Mouse (Mus musculus): Measurements from ENCODE around the gene Sgip1. TPM values are rescaled to one million over a fixed set of nuclear protein-coding genes. Genes with fewer than 3 reads are reported as not detected.

Sgip1 gene
- total RNA-seq, 1 experiment from 2014 or later = 2.4 TPM

DNA sequence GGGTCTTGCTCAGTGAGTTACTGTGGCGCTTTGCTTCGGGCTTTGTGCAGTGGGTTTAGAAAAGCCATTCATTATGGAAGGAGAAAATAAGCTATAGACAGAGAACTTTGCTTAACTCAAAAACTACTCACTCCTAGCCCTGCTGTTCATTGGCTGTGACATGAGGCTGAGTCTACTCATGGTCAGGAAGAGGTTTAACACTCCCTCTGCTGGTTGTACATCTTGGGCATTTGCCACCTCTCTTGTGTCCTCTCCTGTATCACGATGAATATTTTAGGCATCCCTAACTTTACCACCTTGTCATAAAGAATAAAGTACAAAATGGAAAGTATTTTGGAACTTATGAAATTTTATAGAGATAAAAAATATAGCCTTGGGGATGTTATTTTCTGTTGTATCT, 32.1 kb downstream of the Sgip1 start:
- no peak for ATAC-seq (ENCODE audit: extremely low read depth, insufficient number of reproducible peaks, low FRiP score, poor library complexity, severe bottlenecking)

DNA sequence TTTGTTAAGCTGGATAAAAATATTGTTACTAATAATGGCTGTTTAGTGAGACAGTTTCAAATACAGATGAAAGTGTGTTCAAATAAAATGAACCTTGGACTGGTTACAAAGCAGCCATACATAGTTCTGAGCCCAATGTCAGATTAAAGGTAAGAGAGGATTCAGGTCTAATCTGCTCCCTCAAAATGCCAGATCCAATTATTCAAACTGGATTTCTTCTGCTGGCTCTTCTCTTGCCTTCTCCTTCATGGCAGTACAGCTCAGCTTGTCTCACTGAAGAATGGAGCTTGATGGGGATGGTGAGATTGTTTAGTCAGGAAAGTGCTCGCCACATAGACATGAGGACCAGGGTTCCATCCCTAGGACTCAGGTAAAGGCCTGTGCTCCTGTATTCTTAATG, 32.7 kb downstream of the Sgip1 start:
- ATAC-seq (ENCODE audit: extremely low read depth, insufficient number of reproducible peaks, low FRiP score, poor library complexity, severe bottlenecking) = no peak

DNA sequence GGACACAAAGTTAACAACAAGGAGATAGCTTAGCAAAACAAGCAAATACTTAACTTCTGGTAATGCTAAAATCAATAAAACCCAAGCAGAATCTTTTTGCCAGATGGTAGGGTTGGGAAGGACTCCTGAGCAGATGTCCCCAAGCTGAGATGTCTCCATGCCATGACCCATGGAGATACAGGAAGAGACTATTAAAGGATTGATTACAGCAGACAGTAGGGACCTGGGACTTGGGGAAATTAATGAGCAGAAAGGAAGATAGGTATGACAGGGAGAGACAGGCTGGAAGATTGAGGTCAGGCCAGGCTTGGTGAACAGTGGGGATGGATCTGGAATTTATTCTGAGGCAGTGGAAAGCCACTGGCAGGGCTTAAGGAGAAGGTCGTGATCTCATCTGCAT, 33.5 kb downstream of the Sgip1 start:
- ATAC-seq (ENCODE audit: extremely low read depth, insufficient number of reproducible peaks, low FRiP score, poor library complexity, severe bottlenecking) = no peak

DNA sequence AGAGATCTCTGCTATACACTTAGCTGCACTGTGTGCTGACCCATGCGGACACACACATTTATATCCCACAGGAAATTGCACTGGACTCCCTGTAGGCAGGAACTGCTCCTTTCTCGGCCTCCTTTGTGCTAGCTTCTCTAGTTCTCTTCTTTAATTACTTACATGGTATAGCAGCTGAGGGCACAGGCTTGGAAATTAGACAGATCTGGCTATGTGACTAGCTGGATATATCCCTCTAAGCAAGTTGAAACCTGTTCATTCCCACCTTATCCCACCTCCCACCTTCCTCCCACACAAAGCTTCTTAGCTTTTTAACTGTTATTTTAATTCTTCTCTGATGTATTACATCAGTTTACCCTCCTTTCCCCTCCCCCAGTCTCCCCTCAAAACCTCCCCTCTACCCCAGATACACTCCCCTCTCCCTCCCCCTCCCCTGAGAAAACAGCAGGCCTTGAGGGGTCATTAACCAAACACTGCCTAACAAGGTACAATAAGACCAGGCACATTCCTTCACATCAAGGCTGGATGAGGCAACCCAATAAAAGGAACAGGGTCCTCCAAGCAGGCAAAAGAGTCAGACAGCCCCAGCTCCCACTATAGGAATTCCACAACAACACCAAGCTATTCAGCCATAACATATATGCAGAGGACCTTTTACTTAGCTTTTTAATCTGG, 34.6 kb downstream of the Sgip1 start:
- no peak for ATAC-seq (ENCODE audit: extremely low read depth, insufficient number of reproducible peaks, low FRiP score, poor library complexity, severe bottlenecking)

DNA sequence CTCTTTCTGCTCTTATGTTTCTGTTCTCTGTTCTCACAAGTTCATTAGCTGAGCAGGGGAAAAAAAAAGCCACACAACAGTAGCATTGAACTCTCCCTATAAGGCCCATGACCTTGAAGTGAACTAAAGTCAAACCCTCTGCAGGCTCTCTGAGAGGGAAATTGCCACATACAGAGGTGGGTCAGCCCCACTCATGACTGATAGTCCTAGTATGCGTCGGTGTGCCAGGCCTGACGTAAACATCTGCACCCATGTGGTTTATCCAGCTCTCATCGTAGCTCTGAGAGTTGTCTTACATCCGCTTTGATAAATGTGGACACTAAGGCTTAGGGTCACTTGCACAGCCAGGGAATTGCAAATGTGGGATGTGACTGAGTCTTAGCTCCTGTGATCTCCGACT, 38.8 kb downstream of the Sgip1 start:
- no peak for ATAC-seq (ENCODE audit: extremely low read depth, insufficient number of reproducible peaks, low FRiP score, poor library complexity, severe bottlenecking)

DNA sequence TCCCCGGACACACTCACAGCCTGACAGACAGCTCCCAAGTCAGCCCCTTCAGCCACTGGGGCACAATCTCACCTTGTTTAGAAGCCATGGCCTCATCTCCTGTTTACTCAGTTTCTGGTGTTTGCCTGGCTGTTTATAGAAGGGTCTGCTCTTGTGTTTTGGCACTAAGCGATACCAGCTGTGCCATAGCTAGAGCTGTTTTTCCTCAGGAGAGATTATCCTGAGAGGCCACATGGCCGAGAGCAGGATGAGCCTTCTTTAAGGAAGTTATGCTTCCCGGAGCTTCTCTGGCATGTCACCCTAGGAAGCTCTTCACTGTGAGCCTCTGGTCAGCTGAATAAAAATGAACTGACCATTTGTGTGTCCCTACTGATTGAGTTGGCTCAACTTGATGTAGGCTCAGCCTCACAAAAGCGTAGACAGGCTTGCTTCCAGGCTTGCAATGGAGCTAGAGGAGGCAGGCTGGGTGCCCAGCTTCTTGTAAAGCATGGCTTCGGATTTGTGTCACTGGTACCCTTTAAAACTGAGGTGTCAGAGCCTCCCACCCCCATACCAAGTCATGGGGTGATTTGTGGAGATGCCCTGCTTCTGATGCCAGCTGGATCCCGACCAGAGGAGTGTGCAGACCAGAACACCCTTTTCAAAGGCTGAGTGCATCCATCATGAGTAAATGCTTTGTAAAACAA, 42.1 kb downstream of the Sgip1 start:
- ATAC-seq (ENCODE audit: extremely low read depth, insufficient number of reproducible peaks, low FRiP score, poor library complexity, severe bottlenecking) = no peak

DNA sequence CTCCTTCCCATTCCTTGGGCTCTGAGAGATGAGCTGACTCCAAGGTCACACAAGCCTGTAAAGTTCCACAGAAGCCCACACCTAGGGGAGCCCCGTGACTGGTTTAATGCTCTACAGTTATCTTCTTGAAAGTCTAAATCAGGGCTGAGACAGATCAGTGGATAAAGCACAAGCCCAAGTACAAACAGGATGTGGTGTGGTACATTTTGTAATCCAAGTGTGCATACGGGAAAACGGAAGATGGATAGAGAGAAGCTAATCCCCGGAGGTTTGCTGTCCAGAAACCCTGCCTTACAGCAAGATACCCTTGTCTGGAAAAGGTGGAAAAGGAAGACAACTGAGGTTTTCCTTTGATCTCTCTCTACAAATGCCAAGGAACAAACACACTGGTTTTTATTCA, 44.1 kb downstream of the Sgip1 start:
- ATAC-seq (ENCODE audit: extremely low read depth, insufficient number of reproducible peaks, low FRiP score, poor library complexity, severe bottlenecking) = no peak

DNA sequence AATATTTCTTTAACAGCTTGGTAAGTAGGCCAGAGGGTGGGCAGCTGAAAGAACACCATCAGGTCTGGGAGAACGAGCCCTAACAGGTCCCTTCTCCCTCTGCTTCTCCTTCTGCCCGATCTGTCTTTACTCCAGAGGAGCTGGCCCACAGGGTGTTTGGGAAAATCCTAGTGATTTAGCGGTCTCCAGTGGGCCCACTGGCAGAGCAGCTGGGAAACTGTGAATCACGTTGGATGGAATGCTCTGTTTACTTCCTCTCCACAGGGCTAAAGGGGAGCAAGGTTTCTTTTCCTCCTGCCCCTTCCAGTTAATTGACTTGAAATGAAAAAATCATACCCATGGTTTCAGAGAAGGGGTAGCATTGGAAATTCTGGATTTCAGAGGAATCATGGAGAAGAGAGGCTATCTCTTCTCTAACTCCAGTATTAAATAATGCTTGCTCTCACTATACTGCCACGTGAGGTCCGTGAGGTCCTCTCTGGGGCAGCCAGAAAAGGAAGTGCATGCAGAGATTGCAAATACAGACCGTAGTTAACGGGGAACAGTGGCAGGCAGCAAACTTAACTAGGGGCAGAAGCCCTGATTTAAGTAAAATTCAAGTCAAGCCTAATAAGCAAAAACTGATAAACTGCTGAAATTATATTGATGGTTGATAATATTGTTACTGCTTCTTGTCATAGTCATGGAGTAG, 51.1 kb downstream of the Sgip1 start:
- ATAC-seq (ENCODE audit: extremely low read depth, insufficient number of reproducible peaks, low FRiP score, poor library complexity, severe bottlenecking) = no peak

DNA sequence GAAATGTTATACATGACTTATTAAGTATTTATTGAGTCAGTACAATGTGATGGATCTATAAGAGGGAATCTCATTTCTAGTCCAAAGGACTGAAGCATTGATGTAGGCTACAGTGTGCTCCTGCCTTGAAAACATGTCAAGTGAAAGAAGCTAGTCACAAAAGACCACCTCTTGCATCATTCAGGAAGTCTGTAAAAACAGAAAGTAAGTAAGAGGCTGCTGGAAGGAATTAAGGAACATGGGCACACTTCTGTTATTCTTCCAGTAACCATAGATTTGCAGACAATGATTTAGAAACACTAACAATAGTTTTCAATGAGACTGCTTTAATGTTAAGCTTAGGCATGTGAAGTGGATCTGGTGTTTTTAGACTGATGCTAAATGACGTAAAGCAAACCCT, 60.4 kb downstream of the Sgip1 start:
- no peak for ATAC-seq (ENCODE audit: extremely low read depth, insufficient number of reproducible peaks, low FRiP score, poor library complexity, severe bottlenecking)

DNA sequence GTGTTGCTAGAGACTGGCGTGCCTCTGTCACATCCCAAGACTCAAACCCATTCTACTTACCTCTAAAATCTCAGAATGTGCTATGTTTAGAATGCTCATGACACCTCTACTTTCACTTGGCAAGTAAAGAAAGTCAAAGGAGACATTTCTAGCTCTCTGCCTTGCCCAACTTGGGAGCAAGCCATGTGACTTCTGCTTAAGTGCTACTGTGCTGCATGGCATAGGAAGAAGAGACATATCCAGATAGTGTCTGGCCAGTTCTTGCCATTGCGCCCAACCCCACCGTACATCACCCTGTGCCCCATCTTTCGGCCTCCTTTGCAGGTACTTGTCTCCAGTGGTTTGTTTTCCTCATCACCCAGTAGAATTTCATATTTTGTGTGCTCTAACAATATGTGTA, 60.8 kb downstream of the Sgip1 start:
- ATAC-seq (ENCODE audit: extremely low read depth, insufficient number of reproducible peaks, low FRiP score, poor library complexity, severe bottlenecking) = no peak

DNA sequence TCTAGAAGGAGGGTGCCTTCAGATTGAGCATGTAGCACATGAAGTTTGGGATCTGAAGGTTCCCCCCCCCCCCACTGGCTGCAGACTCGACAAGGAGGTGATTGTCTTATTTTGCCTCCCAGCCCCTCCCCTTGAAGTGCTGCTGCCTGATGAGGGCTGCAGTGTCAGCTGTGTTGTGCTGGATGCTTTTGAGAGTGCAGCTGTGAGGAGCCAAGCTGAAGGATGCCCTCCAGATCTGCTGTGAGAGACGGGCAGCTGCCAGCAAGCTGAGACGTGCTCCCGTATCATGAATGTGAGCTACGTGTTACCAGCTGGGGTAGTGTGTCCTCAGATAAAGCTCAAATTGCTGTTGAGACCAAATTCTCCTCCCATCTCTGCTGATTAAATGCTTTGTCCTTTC, 63.5 kb downstream of the Sgip1 start:
- no peak for ATAC-seq (ENCODE audit: extremely low read depth, insufficient number of reproducible peaks, low FRiP score, poor library complexity, severe bottlenecking)

DNA sequence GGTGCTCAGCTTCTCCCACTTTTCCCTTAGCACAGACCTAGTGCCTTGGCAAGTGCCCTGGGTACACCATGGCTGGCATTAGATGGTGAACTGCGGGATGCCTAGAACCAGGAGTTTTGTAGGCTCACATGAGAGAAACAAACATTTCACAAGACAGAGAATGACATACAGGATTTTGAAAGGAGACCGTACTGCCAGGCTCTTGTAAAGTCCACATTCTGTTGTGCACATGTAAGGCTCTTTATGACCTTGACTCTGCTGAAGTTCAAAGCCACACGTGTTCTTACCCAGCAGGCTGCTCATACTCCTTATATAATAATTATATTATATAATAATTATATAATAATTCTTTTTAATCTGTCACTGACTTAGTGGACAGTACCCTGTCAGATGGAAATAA, 65.9 kb downstream of the Sgip1 start:
- ATAC-seq (ENCODE audit: extremely low read depth, insufficient number of reproducible peaks, low FRiP score, poor library complexity, severe bottlenecking) = no peak

DNA sequence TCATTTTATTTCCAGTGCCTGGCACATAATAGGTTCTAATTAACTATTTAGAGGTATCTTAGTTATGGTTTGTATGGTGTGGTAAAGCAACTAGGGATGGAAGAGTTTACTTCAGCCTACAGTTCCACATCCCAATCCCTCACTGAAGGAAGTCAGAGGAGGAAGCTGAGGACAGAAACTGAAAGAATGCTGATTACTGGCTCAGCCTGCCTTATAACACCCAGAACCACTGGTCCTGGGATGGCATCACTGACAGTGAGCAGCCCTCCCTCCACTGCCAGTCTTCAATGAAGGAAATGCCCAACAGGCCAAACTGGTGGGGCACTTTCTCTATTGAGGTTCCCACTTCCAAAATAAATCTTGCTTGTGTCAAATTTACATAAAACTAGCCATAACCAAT, 67.2 kb downstream of the Sgip1 start:
- no peak for ATAC-seq (ENCODE audit: extremely low read depth, insufficient number of reproducible peaks, low FRiP score, poor library complexity, severe bottlenecking)

DNA sequence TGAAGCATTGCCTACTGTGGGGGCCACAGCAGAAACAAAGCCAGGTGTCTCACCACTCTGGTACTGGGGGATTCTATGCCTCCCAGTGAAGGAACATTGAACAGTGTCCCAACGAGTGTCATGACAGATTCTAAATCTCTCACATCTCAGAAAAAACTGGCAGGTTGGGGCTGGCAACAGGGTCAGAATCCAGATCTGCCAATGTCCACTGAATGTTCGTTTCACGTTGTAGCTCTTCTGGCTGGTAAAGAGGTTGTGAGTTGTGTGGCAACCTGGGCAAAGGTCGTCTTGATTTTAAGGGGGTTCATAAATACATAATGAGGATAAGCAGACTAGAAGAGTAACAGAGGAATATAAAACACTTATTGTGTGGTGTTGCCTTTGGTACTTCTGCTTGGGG, 68.2 kb downstream of the Sgip1 start:
- ATAC-seq (ENCODE audit: extremely low read depth, insufficient number of reproducible peaks, low FRiP score, poor library complexity, severe bottlenecking) = no peak

DNA sequence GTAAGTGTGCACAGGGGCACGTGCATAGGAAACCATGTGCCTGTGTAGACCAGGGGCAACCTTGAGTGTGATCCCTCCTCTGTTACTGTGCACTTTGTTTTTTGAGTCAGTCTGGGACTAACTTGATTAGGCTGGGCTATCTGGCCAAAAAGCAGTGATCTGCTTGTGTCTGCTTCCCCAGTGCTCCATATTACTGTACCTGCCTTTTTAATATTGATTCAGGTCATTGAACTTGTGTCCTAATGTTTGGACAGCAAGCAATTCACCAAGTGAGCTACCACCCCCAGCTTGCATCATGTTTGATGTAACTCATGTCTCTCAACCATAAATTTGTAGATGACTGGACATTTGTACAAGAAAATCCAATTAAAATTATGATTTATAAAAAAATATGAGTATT, 69.2 kb downstream of the Sgip1 start:
- no peak for ATAC-seq (ENCODE audit: extremely low read depth, insufficient number of reproducible peaks, low FRiP score, poor library complexity, severe bottlenecking)

DNA sequence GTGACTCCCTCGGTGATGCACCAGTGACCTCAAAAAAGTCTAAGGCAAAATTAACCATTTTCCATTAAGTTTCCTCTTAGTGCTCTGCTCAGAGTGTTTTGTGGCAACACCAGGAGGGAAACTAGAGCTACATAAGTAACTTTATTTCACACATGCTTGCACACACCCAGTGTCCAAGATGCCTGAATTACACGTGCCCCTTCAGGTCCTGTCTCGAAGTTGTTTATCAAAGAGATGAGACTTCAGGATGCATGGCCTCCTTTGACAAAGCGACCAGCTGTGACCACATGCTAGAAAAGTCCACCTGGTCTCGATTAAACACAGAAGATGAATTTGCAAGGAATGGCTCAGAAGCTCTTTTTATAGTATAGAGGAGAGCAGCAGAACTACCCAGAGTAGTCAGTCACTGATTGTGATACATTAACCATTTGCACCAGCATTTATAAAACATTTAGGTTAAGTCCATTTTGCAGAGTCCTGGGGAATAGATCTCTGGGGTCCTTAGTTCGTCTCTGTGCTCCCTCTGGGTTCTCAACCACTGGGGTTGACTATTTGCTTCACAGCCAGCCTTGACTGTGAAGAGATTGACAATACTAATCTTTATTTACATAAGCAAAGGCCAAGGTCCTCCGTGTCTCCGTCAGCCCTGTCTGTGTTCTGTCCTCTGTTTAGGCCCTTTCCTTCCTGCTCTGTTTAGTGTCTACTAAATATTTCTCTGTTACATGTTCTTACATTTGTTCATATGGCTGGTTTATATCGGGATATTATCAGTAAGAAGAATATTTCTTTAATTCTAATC, 70.1 kb downstream of the Sgip1 start:
- no peak for ATAC-seq (ENCODE audit: extremely low read depth, insufficient number of reproducible peaks, low FRiP score, poor library complexity, severe bottlenecking)

DNA sequence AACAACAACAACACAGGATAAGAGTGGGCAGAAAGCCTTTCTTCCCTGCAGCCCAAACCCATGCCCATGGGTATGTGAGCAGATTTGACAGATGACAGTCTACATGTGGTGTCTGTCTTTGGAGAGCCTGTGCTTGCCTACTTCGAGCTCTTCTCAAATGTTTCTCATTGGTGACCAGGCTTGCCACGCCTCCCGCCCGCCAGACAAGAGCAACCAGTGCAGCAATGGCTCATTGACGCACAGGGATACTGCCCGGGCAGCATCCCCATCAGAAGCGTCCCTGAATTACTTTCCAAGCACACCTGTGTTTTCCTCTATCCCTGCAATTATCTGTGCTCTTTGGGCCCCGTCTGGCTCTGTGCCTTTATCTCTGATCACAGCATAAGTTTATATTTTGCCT, 72.2 kb downstream of the Sgip1 start:
- no peak for ATAC-seq (ENCODE audit: extremely low read depth, insufficient number of reproducible peaks, low FRiP score, poor library complexity, severe bottlenecking)

DNA sequence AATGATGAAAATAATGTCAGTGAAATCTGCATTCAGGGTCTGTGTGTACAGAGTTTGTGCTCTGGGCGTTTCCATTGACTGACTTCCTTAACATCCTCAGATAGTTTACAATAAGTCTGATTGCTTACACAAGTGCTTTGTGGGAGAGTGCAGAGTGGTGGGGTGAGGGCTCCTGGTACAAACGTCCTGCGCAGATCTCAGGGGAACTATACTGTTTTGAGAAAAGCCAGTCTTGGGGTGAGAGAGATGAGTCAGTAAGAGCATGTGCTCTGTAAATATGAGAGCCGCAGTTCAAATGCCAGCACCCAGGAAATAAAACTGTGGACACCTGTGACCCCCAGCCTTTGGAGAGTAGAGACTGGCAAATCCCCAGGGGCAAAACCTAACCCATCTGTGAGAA, 80.7 kb downstream of the Sgip1 start:
- no peak for ATAC-seq (ENCODE audit: extremely low read depth, insufficient number of reproducible peaks, low FRiP score, poor library complexity, severe bottlenecking)

DNA sequence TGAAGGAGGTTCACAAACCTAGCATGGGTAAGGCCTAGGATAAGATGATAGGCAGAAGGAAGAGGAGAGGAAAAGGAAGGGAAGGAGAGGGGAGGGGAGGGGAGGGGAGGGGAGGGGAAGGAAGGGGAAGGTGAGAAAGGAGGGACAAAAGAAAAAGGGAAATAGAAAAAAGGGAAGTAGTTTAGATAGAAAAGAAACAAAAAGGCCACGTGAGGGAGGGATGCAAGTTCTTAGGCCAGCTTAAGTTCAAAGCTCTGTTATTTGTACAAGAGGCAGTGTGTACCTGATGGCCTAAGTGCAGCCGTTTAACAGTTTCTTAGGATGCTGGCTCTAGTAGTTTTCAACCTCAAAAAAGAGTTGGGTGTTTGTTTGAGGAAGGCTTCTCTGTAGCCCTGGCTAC, 83.4 kb downstream of the Sgip1 start:
- ATAC-seq (ENCODE audit: extremely low read depth, insufficient number of reproducible peaks, low FRiP score, poor library complexity, severe bottlenecking) = no peak

DNA sequence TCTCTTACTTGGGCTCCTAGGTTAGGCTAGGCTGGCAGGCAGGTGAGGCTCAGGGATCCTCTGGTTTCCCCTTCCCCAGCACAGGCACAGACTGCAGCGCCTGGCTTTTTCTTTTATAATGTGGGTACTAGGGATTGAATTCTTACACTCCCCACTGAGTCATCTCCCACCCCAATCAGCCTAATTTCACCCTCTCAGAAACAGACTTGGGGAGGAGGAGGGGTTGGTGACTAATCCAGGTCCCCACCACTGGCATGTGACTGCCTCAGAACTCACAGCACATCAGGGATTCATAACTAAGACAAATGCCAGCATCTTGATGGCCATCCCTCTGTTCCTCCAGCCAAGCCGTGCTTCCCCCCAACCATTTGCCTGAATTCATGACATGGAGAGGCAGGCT, 85.1 kb downstream of the Sgip1 start:
- ATAC-seq (ENCODE audit: extremely low read depth, insufficient number of reproducible peaks, low FRiP score, poor library complexity, severe bottlenecking) = no peak
